Mouse (Mus musculus) neural tube, embryonic 11.5 days (tissue): ENCODE measurements around the gene Catsper3. TPM values are rescaled to one million over a fixed set of nuclear protein-coding genes. Genes with fewer than 3 reads are reported as not detected.

Source experiments
- ATAC-seq: fragments of 200-750 bp; cut with Nextera tagmentation; 2 replicates; pipeline ENCODE4 v1.8.0; 2017; ENCODE audit warnings: moderate number of reproducible peaks, mild to moderate bottlenecking, moderate TSS enrichment, moderate library complexity; ENCODE audit not compliant: insufficient read depth, low FRiP score, low TSS enrichment
- DNase-seq: peaks from one replicate; pipeline ENCODE4 v3.0.0-alpha.2; 2015; ENCODE audit warnings: low spot score
- H3K27ac ChIP-seq: fragments of 300-500 bp; sonication (generic); 2 replicates; pipeline ENCODE4 v1.5.1; 2014; ENCODE audit warnings: low read depth, mild to moderate bottlenecking, low read length
- H3K27me3 ChIP-seq: fragments of 300-500 bp; sonication (generic); 2 replicates; pipeline ENCODE4 v1.6.1; 2014; ENCODE audit warnings: mild to moderate bottlenecking, low read length, mixed read lengths; ENCODE audit not compliant: control insufficient read depth, insufficient read depth
- H3K36me3 ChIP-seq: fragments of 300-500 bp; sonication (generic); 2 replicates; pipeline ENCODE4 v1.6.1; 2014; ENCODE audit warnings: mild to moderate bottlenecking, low read length, moderate library complexity, mixed read lengths; ENCODE audit not compliant: control insufficient read depth, insufficient read depth
- H3K4me1 ChIP-seq: fragments of 300-500 bp; sonication (generic); 2 replicates; pipeline ENCODE4 v1.6.1; 2014; ENCODE audit warnings: low read length, mixed read lengths; ENCODE audit not compliant: control insufficient read depth, insufficient read depth
- H3K4me2 ChIP-seq: fragments of 300-500 bp; sonication (generic); 2 replicates; pipeline ENCODE4 v1.6.1; 2014; ENCODE audit warnings: low read depth, mild to moderate bottlenecking, moderate library complexity
- H3K4me3 ChIP-seq: fragments of 300-500 bp; sonication (generic); 2 replicates; pipeline ENCODE4 v1.5.1; 2014; ENCODE audit warnings: low read depth, low read length
- H3K9ac ChIP-seq: fragments of 300-500 bp; sonication (generic); 2 replicates; pipeline ENCODE4 v1.6.1; 2014; ENCODE audit warnings: mild to moderate bottlenecking, low read length
- H3K9me3 ChIP-seq: fragments of 300-500 bp; sonication (generic); 2 replicates; pipeline ENCODE4 v1.6.1; 2016; ENCODE audit warnings: low read length; ENCODE audit not compliant: control insufficient read depth
- WGBS: fragments of 180-500 bp; shearing (Covaris S2); extraction: QIAGEN DNeasy Blood & Tissue Kit; methylation state at CpG from one replicate; pipeline ENCODE4 v1.1.7; 2014; 5-methylcytosine and 5-hydroxymethylcytosine counted together
- polyA plus RNA-seq: library from polyadenylated mRNA; unstranded; fragments of >200 nt; fragmentation: Nextera tagmentation; extraction: Ambion mirVana; gene quantifications from 2 replicates; pipeline ENCODE4 v1.2.1, GENCODE M21; 2014

Catsper3 gene
- polyA plus RNA-seq, 1 experiment from 2014 or later: not detected

- Histone ChIP-seq H3K9me3 (no peaks in the 10 kb centered on the region), H3K27me3 (peaks cover 7% of the 10 kb centered on the region; the same call in 1 of the 2 replicates), H3K4me2 (no peak overlapping the region), H3K9ac (no peak overlapping the region), H3K36me3 (no peaks in the 10 kb centered on the region), H3K27ac (no peak overlapping the region), H3K4me1 (peaks cover 2% of the 10 kb centered on the region; the same call in 1 of the 2 replicates), H3K4me3 (no peak overlapping the region)
- WGBS: 66% methylated on average over 7 of the region's 7 CpGs
- no peak for DNase-seq
- ATAC-seq: no peak
These were observed 71.4 kb downstream of the Catsper3 start for GRCm38 (mm10) chr13:55855793-55856192.

GRCm38 (mm10) chr13:55858463-55858862, 74.1 kb downstream of the Catsper3 start:
- no peaks in the 10 kb centered on the region for H3K9me3 ChIP-seq
- no peak overlapping the region for H3K4me2 ChIP-seq
- H3K4me3 ChIP-seq: no peak overlapping the region
- H3K27ac ChIP-seq: no peak overlapping the region
- H3K9ac ChIP-seq: no peak overlapping the region
- DNase-seq: no peak
- peaks cover 2% of the 10 kb centered on the region; the same call in 1 of the 2 replicates for H3K4me1 ChIP-seq
- 86% methylated on average over 5 of the region's 5 CpGs for whole genome bisulfite sequencing
- no peak for ATAC-seq
- peaks cover 7% of the 10 kb centered on the region; the same call in 1 of the 2 replicates for H3K27me3 ChIP-seq
- no peaks in the 10 kb centered on the region for H3K36me3 ChIP-seq

Other genes with a start within 250 kb of the Catsper3 start
- 74.5 and 76.3 TPM in 2 replicates for gene Ddx41, start 247.9 kb upstream of the Catsper3 start, polyA plus RNA-seq
- 44.6 and 51.0 TPM in 2 replicates for gene Fam193b, start 213.4 kb upstream of the Catsper3 start, polyA plus RNA-seq
- gene Tmed9, start 210.8 kb upstream of the Catsper3 start, polyA plus RNA-seq: 51.6 and 59.0 TPM in 2 replicates
- 21.7 and 22.0 TPM in 2 replicates for gene B4galt7, start 184.7 kb upstream of the Catsper3 start, polyA plus RNA-seq
- gene Caml, start 161.6 kb upstream of the Catsper3 start, polyA plus RNA-seq: 68.0 and 69.2 TPM in 2 replicates
- 52.9 and 53.4 TPM in 2 replicates for gene Ddx46, start 149.5 kb upstream of the Catsper3 start, polyA plus RNA-seq
- 73.8 and 77.8 TPM in 2 replicates for gene B230219D22Rik, start 91.4 kb upstream of the Catsper3 start, polyA plus RNA-seq
- gene Txndc15, start 69.9 kb upstream of the Catsper3 start, polyA plus RNA-seq: 98.0 and 104 TPM in 2 replicates
- 25.6 and 28.6 TPM in 2 replicates for gene Pcbd2, start 57.2 kb upstream of the Catsper3 start, polyA plus RNA-seq
- gene Pitx1, start 51.6 kb downstream of the Catsper3 start, polyA plus RNA-seq: 2.6 and 5.2 TPM in 2 replicates